8 mouse cellular contexts compared by ENCODE assay signal in the genomic region with DNA sequence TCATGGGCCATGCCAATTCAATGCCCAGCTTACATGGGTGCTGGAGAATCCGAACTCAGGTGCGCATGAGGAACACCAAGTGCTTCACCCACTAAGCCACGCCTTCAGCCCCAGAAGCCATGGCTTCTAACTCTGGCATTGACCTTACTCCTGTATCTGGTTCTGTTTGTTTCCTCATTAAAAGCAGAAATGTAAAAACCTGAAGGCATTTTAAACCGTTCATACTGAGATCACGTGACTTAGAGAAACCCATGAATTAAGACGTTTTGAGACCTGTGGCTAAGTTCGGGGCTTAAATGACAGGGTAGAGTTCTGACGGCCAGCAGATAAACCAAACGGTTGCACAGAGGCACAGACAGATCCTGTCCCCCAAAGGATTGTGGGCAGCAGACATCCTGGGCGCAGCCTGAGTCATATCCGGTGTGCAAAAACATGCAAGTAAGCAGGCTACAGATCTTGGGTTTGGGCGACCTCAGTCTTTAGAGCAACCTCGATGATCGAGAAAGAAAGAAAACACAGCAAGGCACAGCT. TPM values are rescaled to one million over a fixed set of nuclear protein-coding genes. Genes with fewer than 3 reads are reported as not detected.
DNase-seq lines count a peak whose midpoint lies in the region; ATAC-seq and TF ChIP-seq lines count a peak whose summit lies in the region.

No protein-coding gene starts in this region.

- H3K9me3 ChIP-seq in heart, postnatal 0 days (replicated peaks; ENCODE audit: control insufficient read depth, low read length) = no peaks in the 10 kb centered on the region
- no peaks in the 10 kb centered on the region for H3K9me3 ChIP-seq in limb, embryonic 14.5 days (ENCODE audit: control insufficient read depth, low read length)
- H3K9me3 ChIP-seq in midbrain, embryonic 16.5 days (replicated peaks; ENCODE audit: control insufficient read depth, low read length, poor library complexity, severe bottlenecking) = no peaks in the 10 kb centered on the region

- no peak for TF ChIP-seq EP300 in heart, postnatal 0 days (IDR thresholded peaks at IDR 0.05; ENCODE audit: low read depth)

- peak; percentile 31 to 38 for DNase-seq in lung, adult 18-20 months
- no peak for DNase-seq in lung, postnatal 14 days
- peak; percentile 40 for DNase-seq in c-Kit-positive CD71-negative TER-119-negative erythroid progenitor cells, embryonic 14.5 days (ENCODE audit: low read depth)
- DNase-seq in heart, postnatal 0 days (ENCODE audit: low spot score) = no peak
- DNase-seq in limb, embryonic 14.5 days (ENCODE audit: low spot score) = no peak
- no peak for DNase-seq in cerebellum, postnatal 4 days (ENCODE audit: low spot score in 2 of 2)
- no peak for DNase-seq in urinary bladder, adult 2 months (ENCODE audit: low spot score)

- no peaks in the 10 kb centered on the region; the same call in 1 of the 2 replicates for H3K4me1 ChIP-seq in heart, postnatal 0 days (ENCODE audit: control insufficient read depth, insufficient read depth)
- no peaks in the 10 kb centered on the region for H3K4me1 ChIP-seq in limb, embryonic 14.5 days (ENCODE audit: control insufficient read depth, insufficient read depth, low read length)
- peaks cover 5% of the 10 kb centered on the region for H3K4me1 ChIP-seq in midbrain, embryonic 16.5 days (ENCODE audit: control insufficient read depth, insufficient read depth, low read length)

- H3K4me2 ChIP-seq in heart, postnatal 0 days (ENCODE audit: low read depth, low read length) = peak overlapping the region; percentile 61
- peak overlapping the region; percentile 52 for H3K4me2 ChIP-seq in limb, embryonic 14.5 days (replicated peaks; ENCODE audit: low read depth, low read length, severe bottlenecking)
- H3K4me2 ChIP-seq in midbrain, embryonic 16.5 days (ENCODE audit: low read length) = peak overlapping the region; percentile 31

- WGBS in heart, postnatal 0 days = 55% methylated on average over 14 of the region's 14 CpGs
- WGBS in limb, embryonic 14.5 days = 44% methylated on average over 14 of the region's 14 CpGs
- 70% methylated on average over 14 of the region's 14 CpGs for WGBS in midbrain, embryonic 16.5 days

- H3K9ac ChIP-seq in heart, postnatal 0 days (replicated peaks; ENCODE audit: low read depth, low read length) = peak overlapping the region; percentile 32
- H3K9ac ChIP-seq in limb, embryonic 14.5 days (ENCODE audit: low read depth, low read length, severe bottlenecking) = peak overlapping the region; percentile 32; the same call in 1 of the 2 replicates
- no peak overlapping the region for H3K9ac ChIP-seq in midbrain, embryonic 16.5 days (ENCODE audit: low read depth, low read length)

- H3K36me3 ChIP-seq in heart, postnatal 0 days (replicated peaks; ENCODE audit: control insufficient read depth, insufficient read depth, low read length) = no peaks in the 10 kb centered on the region
- no peaks in the 10 kb centered on the region for H3K36me3 ChIP-seq in limb, embryonic 14.5 days (ENCODE audit: control insufficient read depth, insufficient read depth, low read length)
- H3K36me3 ChIP-seq in midbrain, embryonic 16.5 days (ENCODE audit: control insufficient read depth, insufficient read depth, low read length) = no peaks in the 10 kb centered on the region

- 0 out of 2 replicates have a peak, but pooled peaks have one; percentile 4 for ATAC-seq in heart, postnatal 0 days (ENCODE audit: insufficient read depth, low read depth)
- peak; percentile 16; the same call in 1 of the 2 replicates for ATAC-seq in limb, embryonic 14.5 days (ENCODE audit: low FRiP score, low read depth)
- ATAC-seq in midbrain, embryonic 16.5 days = no peak

- no peak for TF ChIP-seq CTCF in heart, postnatal 0 days (IDR thresholded peaks at IDR 0.05; ENCODE audit: low read depth)

- H3K27me3 ChIP-seq in heart, postnatal 0 days (ENCODE audit: control insufficient read depth, insufficient read depth, low read length) = no peaks in the 10 kb centered on the region
- no peaks in the 10 kb centered on the region for H3K27me3 ChIP-seq in limb, embryonic 14.5 days (ENCODE audit: control insufficient read depth, insufficient read depth, low read length)
- no peaks in the 10 kb centered on the region for H3K27me3 ChIP-seq in midbrain, embryonic 16.5 days (ENCODE audit: control insufficient read depth, insufficient read depth, low read depth, low read length)

- H3K27ac ChIP-seq in heart, postnatal 0 days (ENCODE audit: low read depth) = peak overlapping the region; percentile 62
- peak overlapping the region; percentile 35; the same call in 1 of the 2 replicates for H3K27ac ChIP-seq in limb, embryonic 14.5 days (replicated peaks; ENCODE audit: low read depth, low read length)
- H3K27ac ChIP-seq in midbrain, embryonic 16.5 days (ENCODE audit: low read length) = no peak overlapping the region

- peak overlapping the region; percentile 25 for H3K4me3 ChIP-seq in heart, postnatal 0 days (ENCODE audit: low read depth, low read length)
- H3K4me3 ChIP-seq in limb, embryonic 14.5 days (replicated peaks; ENCODE audit: low read length) = peak overlapping the region; percentile 17
- no peak overlapping the region for H3K4me3 ChIP-seq in midbrain, embryonic 16.5 days (ENCODE audit: low read depth, low read length)

- TF ChIP-seq POLR2A in limb, embryonic 14.5 days (IDR thresholded peaks at IDR 0.05; ENCODE audit: borderline replicate concordance, extremely low read depth, insufficient read depth, insufficient read length) = no peak

RNA-seq across cellular contexts. Expression of gene 1700012B07Rik, which starts 32.2 kb away (rescaled TPM):
- not detected in 2 replicates for total RNA-seq in heart, postnatal 0 days (2014; rRNA removed; ENCODE audit: low replicate concordance)
- not detected in 2 replicates for polyA plus RNA-seq in heart, postnatal 0 days (2015; fragmentation: Nextera tagmentation; extraction: Ambion mirVana)
- not detected in 2 replicates for polyA plus RNA-seq in limb, embryonic 14.5 days (2012; rRNA removed)
- polyA plus RNA-seq in limb, embryonic 14.5 days (2014; fragmentation: Nextera tagmentation; extraction: Ambion mirVana) = not detected in 2 replicates
- polyA plus RNA-seq in midbrain, embryonic 16.5 days (2015; fragmentation: Nextera tagmentation; extraction: Ambion mirVana) = not detected in 2 replicates
- 0.03 TPM in 1 of 2 replicates, not detected in the other for polyA plus RNA-seq in urinary bladder, adult 2 months (2012; rRNA removed)

Comparison
In these comparisons a context has a peak if more than half of its experiments do, and no peak if none do; other contexts are left out.
1. DNase-seq: peak in lung, adult 18-20 months (2 of 2) and c-Kit-positive CD71-negative TER-119-negative erythroid progenitor cells, embryonic 14.5 days (single experiment); none in lung, postnatal 14 days (single experiment), heart, postnatal 0 days (single experiment), limb, embryonic 14.5 days (single experiment), cerebellum, postnatal 4 days (0 of 2) and urinary bladder, adult 2 months (single experiment).
2. Peak in every context shown above with its lines, with median percentiles within 50 percentile points of each other: H3K4me2 ChIP-seq.